Mouse (Mus musculus) olfactory bulb, adult 2 months (tissue): ENCODE measurements at regions not wholly inside any gene's neighbourhood (a gene's known extent, or its start where the extent isn't known, plus 50 kb on each side); places are given as distances from the start of the nearest gene placed in this dataset.

Experiments used
- CTCF ChIP-seq: fragments of 200-500 bp; IDR thresholded peaks from 2 replicates; pipeline ENCODE4 v1.5.1; 2012; ENCODE audit warnings: low read depth, mild to moderate bottlenecking, low read length, moderate library complexity; ENCODE audit not compliant: insufficient read depth
- POLR2A ChIP-seq: fragments of 200-500 bp; IDR thresholded peaks from 2 replicates; pipeline ENCODE4 v1.6.1; 2012; ENCODE audit warnings: mild to moderate bottlenecking, low read depth, low read length, moderate library complexity; ENCODE audit not compliant: insufficient read depth

- TF ChIP-seq CTCF (no peak), POLR2A (no peak)
Measured at GRCm38 (mm10) chr2:92830134-92830533, 84.8 kb upstream of the Syt13 start.
